Mouse (Mus musculus) ovary, adult 2 months (tissue): Measurements from ENCODE around the gene Tent5c. TPM values are rescaled to one million over a fixed set of nuclear protein-coding genes. Genes with fewer than 3 reads are reported as not detected.

Experiments
- polyA plus RNA-seq: library from polyadenylated mRNA; depleted of rRNA; stranded (reverse); fragments of >200 nt; gene quantifications from 2 replicates; pipeline ENCODE4 v1.2.3, GENCODE M21; 2012; rRNA removed

Tent5c gene
- 9.9 and 12.7 TPM in 2 replicates for polyA plus RNA-seq

DNA sequence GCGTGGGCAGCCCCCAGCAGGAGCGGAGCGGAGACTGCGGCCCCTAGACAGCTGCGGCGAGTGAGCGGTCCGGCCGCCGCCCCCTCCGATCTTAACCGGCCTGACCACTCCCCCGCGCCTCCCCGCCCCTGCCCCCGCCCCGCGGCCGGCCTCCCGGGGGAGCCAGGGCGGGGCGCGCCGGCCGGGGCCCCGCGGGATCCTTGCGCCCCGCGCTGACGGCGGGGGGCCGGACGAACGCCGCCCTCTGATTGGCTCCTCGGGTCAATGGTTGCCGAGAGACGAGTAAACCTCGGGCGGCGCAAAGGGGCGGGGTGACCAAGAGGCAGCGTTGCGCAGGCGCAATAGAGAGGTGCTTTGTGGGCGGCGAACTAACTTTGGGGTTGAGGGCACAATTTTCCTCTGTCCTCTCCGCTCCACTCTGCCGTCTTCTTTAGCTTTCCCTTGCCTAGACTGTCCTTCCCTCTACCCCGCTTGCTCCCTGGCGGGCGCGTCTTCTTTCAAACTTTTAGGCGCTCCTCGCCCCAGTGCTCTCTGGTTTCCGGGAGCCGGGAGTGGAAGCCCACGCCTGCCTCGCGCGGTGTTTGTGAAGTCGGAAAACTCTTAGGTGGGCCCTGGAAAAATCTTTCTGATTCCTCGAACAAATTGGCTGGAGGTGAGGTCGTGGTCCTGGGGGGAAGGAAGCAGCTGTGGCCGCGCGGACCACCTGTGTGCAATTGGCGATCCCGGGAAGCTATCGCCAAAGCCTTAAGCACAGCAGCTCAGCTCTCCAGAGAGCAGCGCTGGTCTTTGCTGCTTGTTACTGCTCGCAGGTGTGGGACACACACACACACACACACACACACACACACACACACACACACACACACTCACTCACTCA is at the start of gene Tent5c:
Gene Tent5c, minus strand, starts transcription at position 192 of the 877 bp plus-strand sequence.

Other genes with a start within 250 kb of the Tent5c start
- gene Man1a2, start 196.2 kb upstream of the Tent5c start, polyA plus RNA-seq: 25.8 and 45.4 TPM in 2 replicates